Mouse (Mus musculus): ENCODE results near the gene Hist1h1t. TPM values are rescaled to one million over a fixed set of nuclear protein-coding genes. Genes with fewer than 3 reads are reported as not detected.
A peak's percentile ranks its signal among the peaks of the same experiment; 100 is the strongest.
"Not testable (repeated sequence)": the region's sequence is repeated elsewhere in the genome, so short reads cannot be mapped to it uniquely, and the experiment has no call there.

The Hist1h1t gene
- polyA plus RNA-seq, 1 experiment, result 0.62 TPM

DNA sequence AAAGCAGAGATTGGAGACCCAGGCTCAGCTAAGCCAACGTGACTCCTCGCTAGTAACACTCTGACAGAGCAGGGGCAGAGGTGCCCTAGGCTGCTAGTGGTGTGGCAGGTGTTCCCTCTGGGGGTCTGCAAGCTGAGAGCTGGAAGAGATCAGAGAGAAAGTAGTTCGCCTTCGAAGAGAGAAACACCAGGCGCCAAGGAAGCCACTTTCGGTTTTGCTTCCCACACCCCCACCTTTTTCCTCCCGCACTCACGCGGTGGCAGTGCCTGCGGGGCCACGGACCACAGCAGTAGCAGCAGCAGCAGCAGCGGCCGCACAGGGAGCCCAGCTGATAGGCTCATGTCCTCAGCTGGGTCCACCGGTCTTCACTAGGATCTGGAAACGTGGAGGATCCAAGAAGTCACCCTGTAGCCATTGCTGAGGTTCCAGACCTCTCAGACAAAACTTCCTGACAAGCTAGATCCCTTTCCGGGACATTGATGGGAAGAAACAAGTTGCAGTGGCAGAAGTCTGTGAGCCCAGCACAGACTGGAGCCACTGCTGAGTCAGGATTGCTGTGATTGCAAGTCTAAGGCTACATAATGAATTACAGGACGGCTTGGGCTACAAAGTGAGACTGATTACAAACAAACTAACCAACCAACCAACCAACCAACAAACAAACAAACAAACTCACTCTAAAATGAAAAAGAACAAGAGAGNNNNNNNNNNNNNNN lies 14.9 kb downstream of the Hist1h1t start, which contains the start of gene Hfe:
Hfe (minus strand) TSS at position 481 of the 716 bp plus-strand sequence.
- no peak for TF ChIP-seq POLR2A (IDR thresholded peaks at IDR 0.05; ENCODE audit: borderline replicate concordance, low read depth, low read length)
- TF ChIP-seq CTCF (IDR thresholded peaks at IDR 0.05; ENCODE audit: low read depth, low read length), result no peak
- Histone ChIP-seq H3K27ac (ENCODE audit: insufficient read depth, low read depth, low read length) (peak within 1 kb of the TSS; percentile 87), H3K4me3 (ENCODE audit: insufficient read depth, low read length) (peak within 1 kb of the TSS; percentile 84), H3K4me1 (ENCODE audit: control insufficient read depth, insufficient read depth, low read length) (peaks cover 47% of the 10 kb centered on the region)

DNA sequence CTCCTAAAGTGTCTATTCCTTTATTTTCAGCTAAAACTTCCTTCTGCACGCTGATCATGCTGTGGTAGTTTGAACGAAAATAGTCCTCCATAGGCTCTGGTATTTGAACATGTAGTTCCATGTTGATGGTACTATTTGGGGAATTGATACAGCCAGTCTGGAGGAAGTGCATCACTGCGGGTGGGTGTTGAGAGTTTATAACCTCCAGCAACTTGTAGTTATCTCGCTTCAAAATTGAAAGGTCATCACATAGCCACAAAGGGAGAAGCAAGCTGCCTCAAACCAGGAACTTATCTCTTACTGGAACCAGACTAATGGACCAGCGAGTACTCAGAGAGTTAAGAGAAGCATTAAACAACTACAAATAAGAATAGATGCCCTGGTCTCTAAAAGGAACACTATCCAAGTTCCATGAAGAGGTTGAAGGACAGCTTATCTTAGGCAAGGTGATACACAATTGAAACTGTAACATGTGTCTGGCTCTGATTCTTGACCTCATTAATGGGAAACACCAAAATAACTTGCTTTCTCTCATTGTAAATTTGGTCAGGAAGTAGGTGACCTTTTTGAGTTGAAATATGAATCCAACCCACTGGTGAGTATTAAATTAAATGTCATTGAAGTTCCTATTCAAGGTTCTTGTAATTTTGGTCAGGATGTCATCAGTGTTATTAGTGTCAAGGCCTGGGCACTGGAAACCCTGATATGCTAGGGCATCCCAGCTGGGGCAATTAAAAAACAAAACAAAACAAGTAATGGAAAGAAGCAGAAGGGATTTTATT lies 20.8 kb downstream of the Hist1h1t start:
- no peak for TF ChIP-seq CTCF (IDR thresholded peaks at IDR 0.05; ENCODE audit: low read depth, low read length)
- no peak for TF ChIP-seq POLR2A (IDR thresholded peaks at IDR 0.05; ENCODE audit: borderline replicate concordance, low read depth, low read length)
- H3K4me3 ChIP-seq (ENCODE audit: insufficient read depth, low read length), result no peak overlapping the region
- H3K4me1 ChIP-seq (ENCODE audit: control insufficient read depth, insufficient read depth, low read length), result peaks cover 33% of the 10 kb centered on the region
- H3K27ac ChIP-seq (ENCODE audit: insufficient read depth, low read depth, low read length), result peak overlapping the region; percentile 6

- no peak for TF ChIP-seq CTCF (IDR thresholded peaks at IDR 0.05; ENCODE audit: low read depth, low read length)
- TF ChIP-seq POLR2A (IDR thresholded peaks at IDR 0.05; ENCODE audit: borderline replicate concordance, low read depth, low read length), result no peak
- Histone ChIP-seq H3K4me3 (ENCODE audit: insufficient read depth, low read length) (no peak overlapping the region), H3K27ac (ENCODE audit: insufficient read depth, low read depth, low read length) (peak overlapping the region; percentile 89), H3K4me1 (ENCODE audit: control insufficient read depth, insufficient read depth, low read length) (peaks cover 26% of the 10 kb centered on the region)
These were observed 21.6 kb downstream of the Hist1h1t start for GRCm38 (mm10) chr13:23717176-23717575.

DNA sequence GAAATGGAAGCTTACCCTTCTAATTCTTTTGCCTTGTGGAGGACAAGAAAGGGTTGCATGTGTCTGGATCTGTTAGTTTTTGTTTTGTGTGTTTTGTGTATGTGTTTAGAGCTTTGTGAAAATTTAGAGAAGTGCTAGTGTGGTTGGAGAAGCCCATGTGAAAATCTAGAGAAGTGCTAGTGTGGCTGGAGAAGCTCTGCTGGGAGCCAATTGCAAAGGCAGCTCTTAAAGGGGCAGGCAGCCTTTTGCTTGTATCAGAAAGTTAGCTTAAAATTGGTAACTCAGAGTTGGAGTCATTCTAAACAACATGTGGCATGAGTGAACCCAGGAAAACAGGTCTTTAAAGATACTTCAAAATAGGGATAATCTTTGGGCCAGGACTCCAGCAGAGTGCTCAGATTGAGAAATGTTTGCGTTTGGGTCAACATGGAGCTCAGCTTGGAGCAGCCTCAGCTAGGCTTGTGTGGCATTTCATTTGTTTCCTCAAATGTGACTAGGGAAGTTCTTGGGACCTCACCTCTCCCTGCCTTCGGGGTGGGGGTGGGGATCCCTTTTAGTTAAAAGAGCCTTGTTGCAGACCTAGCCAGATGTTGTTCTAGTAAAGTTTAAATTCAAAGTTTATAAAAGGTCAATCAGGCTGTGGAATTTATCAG lies 22.1 kb downstream of the Hist1h1t start:
- H3K4me3 ChIP-seq (ENCODE audit: insufficient read depth, low read length), result not testable (repeated sequence)
- H3K27ac ChIP-seq (ENCODE audit: insufficient read depth, low read depth, low read length), result peak overlapping the region; percentile 89
- H3K4me1 ChIP-seq (ENCODE audit: control insufficient read depth, insufficient read depth, low read length), result peaks cover 23% of the 10 kb centered on the region

DNA sequence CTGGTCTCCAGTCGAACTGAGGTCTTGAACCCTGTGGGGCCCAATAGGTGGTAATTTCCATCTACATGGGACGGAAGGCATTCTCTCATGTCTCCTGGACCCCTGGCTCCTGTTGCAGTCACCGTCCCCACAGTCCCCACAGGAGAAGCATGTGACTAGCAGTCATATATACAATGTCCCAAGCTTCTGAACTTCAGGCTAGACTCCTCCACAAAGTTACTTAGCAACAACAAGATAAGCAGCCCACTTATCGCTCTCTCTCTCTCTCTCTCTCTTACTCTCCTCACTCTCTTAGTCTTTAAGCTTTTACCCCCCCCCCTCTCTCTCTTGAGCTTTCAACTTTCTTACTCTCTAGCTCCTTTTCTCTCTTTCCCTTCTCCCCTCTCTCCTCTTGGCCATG lies 28.6 kb downstream of the Hist1h1t start:
- H3K4me3 ChIP-seq (ENCODE audit: insufficient read depth, low read length), result no peak overlapping the region
- TF ChIP-seq CTCF (IDR thresholded peaks at IDR 0.05; ENCODE audit: low read depth, low read length) (no peak), POLR2A (IDR thresholded peaks at IDR 0.05; ENCODE audit: borderline replicate concordance, low read depth, low read length) (no peak)
- H3K27ac ChIP-seq (ENCODE audit: insufficient read depth, low read depth, low read length), result no peak overlapping the region
- peaks cover 14% of the 10 kb centered on the region for H3K4me1 ChIP-seq (ENCODE audit: control insufficient read depth, insufficient read depth, low read length)

GRCm38 (mm10) chr13:23725213-23725612 lies 29.6 kb downstream of the Hist1h1t start:
- Histone ChIP-seq H3K4me3 (ENCODE audit: insufficient read depth, low read length) (no peak overlapping the region), H3K27ac (ENCODE audit: insufficient read depth, low read depth, low read length) (no peak overlapping the region), H3K4me1 (ENCODE audit: control insufficient read depth, insufficient read depth, low read length) (peaks cover 18% of the 10 kb centered on the region)
- TF ChIP-seq CTCF (IDR thresholded peaks at IDR 0.05; ENCODE audit: low read depth, low read length) (no peak), POLR2A (IDR thresholded peaks at IDR 0.05; ENCODE audit: borderline replicate concordance, low read depth, low read length) (no peak)

- Histone ChIP-seq H3K4me1 (ENCODE audit: control insufficient read depth, insufficient read depth, low read length) (peaks cover 19% of the 10 kb centered on the region), H3K4me3 (ENCODE audit: insufficient read depth, low read length) (no peak overlapping the region), H3K27ac (ENCODE audit: insufficient read depth, low read depth, low read length) (no peak overlapping the region; the same call in 1 of the 2 replicates)
- TF ChIP-seq CTCF (IDR thresholded peaks at IDR 0.05; ENCODE audit: low read depth, low read length) (no peak), POLR2A (IDR thresholded peaks at IDR 0.05; ENCODE audit: borderline replicate concordance, low read depth, low read length) (no peak)
These were observed 33.0 kb downstream of the Hist1h1t start for GRCm38 (mm10) chr13:23728472-23729191.

DNA sequence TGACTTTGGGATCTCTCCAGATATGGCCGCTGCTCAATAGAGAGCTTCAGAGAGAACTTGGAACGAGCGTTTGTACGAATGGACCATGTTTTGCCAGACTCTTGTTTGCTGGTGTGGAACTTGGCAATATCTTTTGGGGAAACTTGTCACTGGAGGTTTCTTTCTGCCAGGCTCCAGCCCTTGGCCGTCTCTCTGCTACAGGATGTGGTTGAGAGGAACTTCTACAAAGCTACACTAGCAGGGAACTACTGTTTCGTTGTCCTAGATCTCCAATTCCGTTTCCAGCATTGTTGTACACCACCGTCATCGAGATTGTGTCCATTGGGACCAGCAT lies 33.5 kb downstream of the Hist1h1t start:
- Histone ChIP-seq H3K4me3 (ENCODE audit: insufficient read depth, low read length) (no peak overlapping the region), H3K27ac (ENCODE audit: insufficient read depth, low read depth, low read length) (no peak overlapping the region; the same call in 1 of the 2 replicates), H3K4me1 (ENCODE audit: control insufficient read depth, insufficient read depth, low read length) (peaks cover 19% of the 10 kb centered on the region)
- no peak for TF ChIP-seq POLR2A (IDR thresholded peaks at IDR 0.05; ENCODE audit: borderline replicate concordance, low read depth, low read length)
- TF ChIP-seq CTCF (IDR thresholded peaks at IDR 0.05; ENCODE audit: low read depth, low read length), result no peak

- peaks cover 19% of the 10 kb centered on the region for H3K4me1 ChIP-seq (ENCODE audit: control insufficient read depth, insufficient read depth, low read length)
- no peak overlapping the region for H3K27ac ChIP-seq (ENCODE audit: insufficient read depth, low read depth, low read length)
- H3K4me3 ChIP-seq (ENCODE audit: insufficient read depth, low read length), result no peak overlapping the region
- TF ChIP-seq CTCF (IDR thresholded peaks at IDR 0.05; ENCODE audit: low read depth, low read length) (no peak), POLR2A (IDR thresholded peaks at IDR 0.05; ENCODE audit: borderline replicate concordance, low read depth, low read length) (no peak)
These were observed 34.1 kb downstream of the Hist1h1t start for GRCm38 (mm10) chr13:23729706-23730105.

All from bone marrow macrophage, adult 2 months (primary cell).